In the genomic region with DNA sequence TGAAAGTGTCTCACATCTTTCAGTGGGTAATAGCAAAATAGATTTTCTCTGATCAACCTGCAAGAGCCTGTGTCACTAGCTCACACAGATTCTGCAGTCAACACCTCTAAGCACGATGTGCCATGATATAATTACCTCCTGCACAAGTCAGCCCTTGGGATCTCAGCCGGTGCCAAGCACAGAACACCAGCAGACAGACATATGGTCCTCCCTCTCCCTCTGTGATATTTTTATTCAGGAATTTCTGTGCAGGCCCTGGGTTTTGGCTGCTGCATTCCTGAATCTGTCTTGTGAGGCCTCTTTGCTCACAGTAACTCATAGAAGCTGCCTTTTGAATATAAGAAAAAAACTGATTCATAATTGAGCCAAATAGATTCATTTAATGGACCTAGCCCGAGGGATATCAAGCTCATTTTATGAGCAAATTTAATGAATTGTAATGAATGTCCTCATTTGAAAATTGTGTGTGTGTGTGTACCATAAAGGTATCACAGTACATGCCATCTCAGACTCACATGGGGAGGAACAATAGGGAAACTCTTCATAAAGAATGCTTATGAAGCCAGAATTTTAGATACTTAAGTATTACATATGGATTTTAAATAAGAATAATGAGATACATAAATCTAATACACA, we compare ENCODE assay signal across 9 mouse cellular contexts.
DNase-seq lines count a peak whose midpoint lies in the region.
"Had no signal": no experiment of that assay in that cellular context is flagged by ENCODE, and none has a peak within 500 bp of the region (broad histone marks: within the 10 kb centered on the region; RNA-seq: fewer than 3 reads in every experiment).

No protein-coding gene starts in this region.

- peak; percentile 4 to 8 for DNase-seq in heart, adult 9 months (ENCODE audit: low spot score in 2 of 2)
- DNase-seq in heart, postnatal 25 days (ENCODE audit: low spot score) = no peak
- peak; percentile 28 to 60 for DNase-seq in frontal cortex, postnatal 10 days (ENCODE audit: low spot score in 2 of 2)
- peak; percentile 66 to 73 for DNase-seq in layer of hippocampus, adult 8-10 months (ENCODE audit: low spot score in 2 of 2)
- DNase-seq in right cerebral cortex, adult 2 months (ENCODE audit: low spot score in 2 of 2) = peak; percentile 68 to 71
- DNase-seq in lung, postnatal 4 days = no peak
- DNase-seq in kidney, postnatal 25 days = no peak
- DNase-seq in gastrocnemius, postnatal 4 days (ENCODE audit: low spot score in 2 of 2) = no peak
- DNase-seq: kidney, adult 18-20 months had no signal

- intact Hi-C loops in heart, postnatal 25 days (cut with DNase I) = no loop called here

Comparison
In these comparisons a context has a peak if more than half of its experiments do, and no peak if none do; other contexts are left out.
1. DNase-seq: peak in heart, adult 9 months (2 of 2), frontal cortex, postnatal 10 days (2 of 2), layer of hippocampus, adult 8-10 months (2 of 2) and right cerebral cortex, adult 2 months (2 of 2); none in heart, postnatal 25 days (single experiment), lung, postnatal 4 days (0 of 2), kidney, postnatal 25 days (0 of 2) and gastrocnemius, postnatal 4 days (0 of 2).